Mouse (Mus musculus): ENCODE results near the gene Abcg1.

Abcg1 gene

DNA sequence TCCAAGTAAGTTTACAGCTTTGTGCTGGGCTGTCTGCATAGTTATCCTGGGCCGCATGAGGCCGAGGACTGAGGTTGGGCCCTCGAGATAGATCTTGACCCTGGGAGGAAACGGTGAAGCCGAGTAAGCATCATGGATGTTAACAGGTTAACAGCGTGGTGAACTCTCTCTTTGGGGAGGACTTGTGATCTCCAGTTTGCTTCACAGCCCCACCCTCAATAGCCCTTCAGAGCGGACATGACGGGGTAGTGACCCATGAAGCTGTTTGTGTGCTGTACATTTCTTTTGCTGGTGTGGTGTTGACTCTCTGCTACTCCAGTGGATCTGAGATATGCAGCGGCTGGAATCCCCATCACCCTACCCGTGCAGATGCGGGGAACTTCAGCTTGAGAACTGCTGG, 21.1 kb downstream of the Abcg1 start:
- no peak for DNase-seq (ENCODE audit: extremely low read depth, low read depth, low spot score)

GRCm38 (mm10) chr17:31079078-31079840, 21.8 kb downstream of the Abcg1 start:
- no peak for DNase-seq (ENCODE audit: extremely low read depth, low read depth, low spot score)

- no peak for DNase-seq (ENCODE audit: extremely low read depth, low read depth, low spot score)
Measured at GRCm38 (mm10) chr17:31082296-31083078, 25.0 kb downstream of the Abcg1 start.

- DNase-seq (ENCODE audit: extremely low read depth, low read depth, low spot score): no peak
Measured at GRCm38 (mm10) chr17:31085519-31085918, 28.0 kb downstream of the Abcg1 start.

- peak; percentile 30 for DNase-seq (ENCODE audit: extremely low read depth, low read depth, low spot score)
Measured at GRCm38 (mm10) chr17:31086196-31086595, 28.7 kb downstream of the Abcg1 start.

GRCm38 (mm10) chr17:31088711-31089110, 31.2 kb downstream of the Abcg1 start:
- DNase-seq (ENCODE audit: extremely low read depth, low read depth, low spot score): no peak

DNA sequence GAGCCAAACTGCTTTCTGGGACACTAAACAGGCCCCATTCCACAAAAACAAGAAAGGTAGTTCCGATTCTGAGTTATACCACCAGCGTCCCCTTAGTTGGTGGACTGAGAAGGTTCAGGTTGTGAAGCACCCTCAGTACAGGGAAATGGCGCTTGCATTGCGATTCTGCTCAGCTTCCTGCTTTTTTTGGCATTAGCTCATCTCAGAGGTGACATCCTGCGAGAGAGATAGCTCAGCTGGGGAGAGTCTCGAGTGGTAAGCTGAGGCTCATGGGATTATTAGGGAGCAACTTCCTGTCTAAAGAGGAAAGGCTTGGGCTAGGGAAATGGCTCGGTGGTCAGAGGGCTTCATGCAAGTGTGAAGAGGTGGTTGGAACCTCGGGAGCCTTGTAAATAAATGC, 32.4 kb downstream of the Abcg1 start:
- DNase-seq (ENCODE audit: extremely low read depth, low read depth, low spot score): no peak

GRCm38 (mm10) chr17:31091023-31091735, 33.7 kb downstream of the Abcg1 start:
- no peak for DNase-seq (ENCODE audit: extremely low read depth, low read depth, low spot score)

DNA sequence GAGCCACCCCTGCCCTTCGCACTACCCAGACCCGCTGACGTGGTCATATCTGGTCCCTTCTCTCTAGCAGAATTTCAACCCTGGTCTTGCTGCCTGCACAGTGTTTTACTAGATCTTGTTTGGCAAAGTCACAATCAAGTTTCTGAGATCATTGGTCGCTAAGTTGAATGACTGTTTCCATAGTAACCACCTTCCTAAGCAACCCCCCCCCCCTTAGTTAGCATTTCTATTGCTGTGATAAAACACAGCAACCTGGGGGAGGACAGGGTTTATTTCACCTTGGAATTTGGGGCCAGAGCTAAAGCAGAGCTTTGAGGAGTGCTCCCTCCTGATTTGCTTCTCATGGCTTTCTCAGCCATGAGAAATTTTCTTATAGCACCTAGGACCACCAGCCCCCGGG, 37.3 kb downstream of the Abcg1 start:
- no peak for DNase-seq (ENCODE audit: extremely low read depth, low read depth, low spot score)

DNA sequence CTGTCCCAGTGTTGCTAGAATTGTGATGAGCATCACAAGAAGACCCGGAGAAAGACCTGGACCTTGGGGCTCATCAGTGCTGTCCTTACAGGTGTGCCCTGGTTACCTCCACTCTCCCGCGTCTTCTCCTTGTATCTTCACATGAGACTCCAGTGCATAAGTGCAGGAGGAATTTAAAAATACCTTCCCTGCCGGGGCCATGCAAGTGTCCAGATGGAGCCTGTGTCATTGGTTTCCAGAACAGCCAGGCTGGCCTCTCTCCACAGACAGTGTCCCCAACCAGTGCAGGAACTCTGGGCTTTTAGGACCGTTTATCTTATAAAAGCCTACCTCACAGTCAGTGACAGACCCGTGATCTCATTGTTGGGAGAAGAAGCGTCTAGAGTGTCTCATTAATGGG, 38.1 kb downstream of the Abcg1 start:
- no peak for DNase-seq (ENCODE audit: extremely low read depth, low read depth, low spot score)

DNA sequence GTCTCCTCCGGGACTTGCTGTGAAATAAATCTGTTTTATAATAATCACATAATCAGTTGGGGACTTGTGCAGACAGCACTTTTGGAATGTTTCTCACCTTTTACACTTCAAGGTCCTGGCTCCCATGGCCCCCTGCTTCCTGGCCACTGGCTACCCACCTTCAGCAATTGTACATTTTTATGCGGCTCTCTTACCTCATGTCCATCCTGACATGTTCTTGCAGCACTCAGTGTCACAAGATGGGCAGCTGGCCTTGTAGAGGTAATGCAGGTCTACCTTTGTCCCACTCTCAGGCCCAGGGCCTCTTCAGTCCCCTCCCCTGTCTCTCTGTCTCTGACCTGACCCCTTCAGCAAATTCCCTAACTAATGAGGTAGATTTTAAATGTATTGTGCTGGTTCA, 39.4 kb downstream of the Abcg1 start:
- no peak for DNase-seq (ENCODE audit: extremely low read depth, low read depth, low spot score)

DNA sequence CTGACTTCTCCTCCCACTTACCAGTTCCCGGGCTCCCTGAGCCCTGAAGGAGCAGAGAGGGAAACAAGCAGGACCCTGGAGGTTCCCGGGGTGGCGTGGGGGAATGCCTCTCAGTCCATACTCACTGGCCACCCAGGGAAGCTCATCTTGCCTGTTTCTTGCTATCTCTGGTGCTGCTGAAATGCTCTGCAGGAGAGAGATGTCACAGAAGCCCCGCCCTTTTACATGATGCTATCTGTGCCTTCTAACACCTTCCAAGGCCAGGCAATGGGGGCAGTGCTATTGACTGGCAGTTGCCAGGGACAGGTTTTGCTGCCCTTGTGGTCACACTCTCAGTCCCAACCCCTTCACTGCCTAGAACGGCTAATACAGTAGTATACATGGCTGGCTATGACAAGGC, 41.3 kb downstream of the Abcg1 start:
- no peak for DNase-seq (ENCODE audit: extremely low read depth, low read depth, low spot score)

- no peak for DNase-seq (ENCODE audit: extremely low read depth, low read depth, low spot score)
Measured at GRCm38 (mm10) chr17:31103007-31103570, 45.6 kb downstream of the Abcg1 start.

GRCm38 (mm10) chr17:31103823-31104222, 46.3 kb downstream of the Abcg1 start:
- DNase-seq (ENCODE audit: extremely low read depth, low read depth, low spot score): no peak

GRCm38 (mm10) chr17:31108388-31108787, 50.9 kb downstream of the Abcg1 start:
- DNase-seq (ENCODE audit: extremely low read depth, low read depth, low spot score): no peak

GRCm38 (mm10) chr17:31113191-31113856, 55.8 kb downstream of the Abcg1 start:
- no peak for DNase-seq (ENCODE audit: extremely low read depth, low read depth, low spot score)

- DNase-seq (ENCODE audit: extremely low read depth, low read depth, low spot score): no peak
Measured at GRCm38 (mm10) chr17:31116063-31116462, 58.6 kb downstream of the Abcg1 start.

GRCm38 (mm10) chr17:31117946-31118345, 60.5 kb downstream of the Abcg1 start:
- DNase-seq (ENCODE audit: extremely low read depth, low read depth, low spot score): no peak

DNA sequence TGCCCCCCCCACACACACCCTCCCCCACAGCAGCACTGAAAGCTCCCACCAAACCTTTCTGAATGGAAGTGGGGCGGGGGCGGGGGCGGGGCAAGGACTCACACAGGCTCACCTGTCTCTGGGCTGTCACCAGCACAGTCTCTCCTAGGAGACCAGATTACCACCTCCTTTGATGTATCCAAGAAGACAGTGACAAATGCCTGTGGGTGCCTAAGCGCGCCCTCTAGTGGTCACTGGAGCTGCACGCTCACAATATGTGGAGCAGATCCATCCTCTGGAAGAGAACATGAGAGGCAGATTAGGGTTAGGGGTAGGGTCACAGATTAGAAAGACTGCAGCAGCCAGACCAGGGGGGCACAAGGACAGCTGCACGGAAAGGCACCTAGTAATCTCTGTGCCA, 62.0 kb downstream of the Abcg1 start:
- no peak for DNase-seq (ENCODE audit: extremely low read depth, low read depth, low spot score)

GRCm38 (mm10) chr17:31121975-31122374, 64.5 kb downstream of the Abcg1 start:
- no peak for DNase-seq (ENCODE audit: extremely low read depth, low read depth, low spot score)
